In the genomic region with DNA sequence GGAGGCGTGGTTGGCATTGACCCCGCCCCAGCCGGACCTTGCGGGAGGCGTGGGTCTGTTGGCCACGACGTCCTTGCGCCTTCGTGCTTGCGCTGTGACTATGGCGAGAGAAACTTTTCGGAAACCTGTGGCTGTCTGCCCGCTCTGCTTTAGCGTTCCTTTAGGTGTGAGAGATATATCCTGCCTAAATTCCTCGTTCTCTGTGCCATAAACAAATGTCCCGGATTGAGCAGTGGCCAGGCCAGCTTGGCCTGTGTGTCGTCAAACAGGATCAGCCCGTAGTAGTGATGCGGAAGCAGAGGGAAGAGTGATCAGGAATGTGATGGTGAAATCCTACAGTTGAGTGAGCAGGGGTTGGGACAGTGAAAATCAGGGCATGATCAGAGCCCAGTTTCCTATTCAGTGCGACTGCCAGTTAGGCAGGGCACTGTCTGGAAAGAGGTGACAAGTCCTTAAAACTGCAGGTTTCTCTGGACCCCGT, we compare ENCODE assay signal across 1 mouse cellular context.
TF ChIP-seq lines count a peak whose summit lies in the region.

No protein-coding gene starts in this region.

TF ChIP-seq in CH12.LX, 34 proteins besides CTCF, POLR2A, EP300 and RAD21 (continued from another document):
- no peak for TF ChIP-seq ZKSCAN1 (IDR thresholded peaks at IDR 0.05; ENCODE audit: borderline replicate concordance, low read depth, low read length)
- no peak for TF ChIP-seq TBP (conservative IDR thresholded peaks at IDR 0.05; ENCODE audit: low read depth, low read length)
- no peak for TF ChIP-seq SMC3 (IDR thresholded peaks at IDR 0.05; ENCODE audit: low read depth, low read length)
- TF ChIP-seq POLR2AphosphoS2 (IDR thresholded peaks at IDR 0.05; ENCODE audit: low read depth, low read length), result no peak
- TF ChIP-seq MXI1 (IDR thresholded peaks at IDR 0.05; ENCODE audit: low read depth, low read length), result no peak
- TF ChIP-seq MAFK (IDR thresholded peaks at IDR 0.05; ENCODE audit: insufficient replicate concordance, low read length), result no peak
- TF ChIP-seq NELFE (IDR thresholded peaks at IDR 0.05; ENCODE audit: low read depth, low read length), result no peak
- TF ChIP-seq ZMIZ1 (IDR thresholded peaks at IDR 0.05; ENCODE audit: low read depth, low read length), result no peak
